Mouse (Mus musculus): ENCODE measurements around the gene Prepl.

Gene Prepl

GRCm38 (mm10) chr17:85071088-85071775, 18.8 kb downstream of the Prepl start:
- DNase-seq (ENCODE audit: extremely low read depth, low read depth) = no peak

GRCm38 (mm10) chr17:85070658-85071057, 19.4 kb downstream of the Prepl start:
- no peak for DNase-seq (ENCODE audit: extremely low read depth, low read depth)

- no peak for DNase-seq (ENCODE audit: extremely low read depth, low read depth)
Measured at GRCm38 (mm10) chr17:85067331-85067730, 22.7 kb downstream of the Prepl start.

GRCm38 (mm10) chr17:85063560-85063959, 26.5 kb downstream of the Prepl start:
- DNase-seq (ENCODE audit: extremely low read depth, low read depth) = no peak

- DNase-seq (ENCODE audit: extremely low read depth, low read depth) = no peak
Measured at GRCm38 (mm10) chr17:85059136-85059535, 30.9 kb downstream of the Prepl start.

- no peak for DNase-seq (ENCODE audit: extremely low read depth, low read depth)
Measured at GRCm38 (mm10) chr17:85058276-85058675, 31.8 kb downstream of the Prepl start.

GRCm38 (mm10) chr17:85048379-85048778, 41.7 kb downstream of the Prepl start:
- DNase-seq (ENCODE audit: extremely low read depth, low read depth) = no peak

- no peak for DNase-seq (ENCODE audit: extremely low read depth, low read depth)
Measured at GRCm38 (mm10) chr17:85045160-85045559, 44.9 kb downstream of the Prepl start.

- no peak for DNase-seq (ENCODE audit: extremely low read depth, low read depth)
Measured at GRCm38 (mm10) chr17:85044466-85044865, 45.6 kb downstream of the Prepl start.

- no peak for DNase-seq (ENCODE audit: extremely low read depth, low read depth)
Measured at GRCm38 (mm10) chr17:85043404-85043816, 46.6 kb downstream of the Prepl start.

GRCm38 (mm10) chr17:85042419-85042818, 47.6 kb downstream of the Prepl start:
- DNase-seq (ENCODE audit: extremely low read depth, low read depth) = no peak

GRCm38 (mm10) chr17:85040913-85041312, 49.1 kb downstream of the Prepl start:
- DNase-seq (ENCODE audit: extremely low read depth, low read depth) = no peak

GRCm38 (mm10) chr17:85038761-85039160, 51.3 kb downstream of the Prepl start:
- DNase-seq (ENCODE audit: extremely low read depth, low read depth) = no peak

- DNase-seq (ENCODE audit: extremely low read depth, low read depth) = no peak
Measured at GRCm38 (mm10) chr17:85038311-85038710, 51.7 kb downstream of the Prepl start.

- no peak for DNase-seq (ENCODE audit: extremely low read depth, low read depth)
Measured at GRCm38 (mm10) chr17:85037855-85038254, 52.2 kb downstream of the Prepl start.

GRCm38 (mm10) chr17:85034068-85034467, 56.0 kb downstream of the Prepl start:
- no peak for DNase-seq (ENCODE audit: extremely low read depth, low read depth)

GRCm38 (mm10) chr17:85033087-85033486, 57.0 kb downstream of the Prepl start:
- DNase-seq (ENCODE audit: extremely low read depth, low read depth) = no peak

- no peak for DNase-seq (ENCODE audit: extremely low read depth, low read depth)
Measured at GRCm38 (mm10) chr17:85030651-85031050, 59.4 kb downstream of the Prepl start.

- DNase-seq (ENCODE audit: extremely low read depth, low read depth) = no peak
Measured at GRCm38 (mm10) chr17:85028797-85029196, 61.2 kb downstream of the Prepl start.

GRCm38 (mm10) chr17:85028093-85028739, 61.8 kb downstream of the Prepl start, which contains the start of gene Slc3a1:
Gene Slc3a1, plus strand, starts transcription at chr17:85028376.
- no peak for DNase-seq (ENCODE audit: extremely low read depth, low read depth)

GRCm38 (mm10) chr17:85027247-85027646, 62.8 kb downstream of the Prepl start:
- DNase-seq (ENCODE audit: extremely low read depth, low read depth) = no peak

GRCm38 (mm10) chr17:85026436-85026835, 63.6 kb downstream of the Prepl start:
- DNase-seq (ENCODE audit: extremely low read depth, low read depth) = no peak

- no peak for DNase-seq (ENCODE audit: extremely low read depth, low read depth)
Measured at GRCm38 (mm10) chr17:85025151-85025550, 64.9 kb downstream of the Prepl start.

Data from MEL-GATA-1-ER (cell line).